Mouse (Mus musculus): ENCODE data around the gene Acta1.

The Acta1 gene

GRCm38 (mm10) chr8:123892586-123893155 is 1.9 kb downstream of the Acta1 start:
- DNase-seq (ENCODE audit: low read depth, low spot score) = no peak
- no peaks in the 10 kb centered on the region for H3K36me3 ChIP-seq (ENCODE audit: control insufficient read depth, insufficient read depth, low read length, poor library complexity, severe bottlenecking)

GRCm38 (mm10) chr8:123891883-123892585 is 2.5 kb downstream of the Acta1 start:
- no peaks in the 10 kb centered on the region for H3K36me3 ChIP-seq (ENCODE audit: control insufficient read depth, insufficient read depth, low read length, poor library complexity, severe bottlenecking)
- no peak for DNase-seq (ENCODE audit: low read depth, low spot score)
- no peaks in the 10 kb centered on the region for H3K27me3 ChIP-seq (ENCODE audit: control insufficient read depth, insufficient read depth, low read length, poor library complexity, severe bottlenecking)

More at GRCm38 (mm10) chr8:123892586-123893155, 1.9 kb downstream of the Acta1 start:
- no peaks in the 10 kb centered on the region for H3K27me3 ChIP-seq (ENCODE audit: control insufficient read depth, insufficient read depth, low read length, poor library complexity, severe bottlenecking)

GRCm38 (mm10) chr8:123891271-123891670 is 3.3 kb downstream of the Acta1 start:
- Histone ChIP-seq H3K27me3 (ENCODE audit: control insufficient read depth, insufficient read depth, low read length, poor library complexity, severe bottlenecking) (no peaks in the 10 kb centered on the region), H3K36me3 (ENCODE audit: control insufficient read depth, insufficient read depth, low read length, poor library complexity, severe bottlenecking) (no peaks in the 10 kb centered on the region)
- no peak for DNase-seq (ENCODE audit: low read depth, low spot score)

- no peak for DNase-seq (ENCODE audit: low read depth, low spot score)
- H3K27me3 ChIP-seq (ENCODE audit: control insufficient read depth, insufficient read depth, low read length, poor library complexity, severe bottlenecking) = no peaks in the 10 kb centered on the region
- no peaks in the 10 kb centered on the region for H3K36me3 ChIP-seq (ENCODE audit: control insufficient read depth, insufficient read depth, low read length, poor library complexity, severe bottlenecking)
Measured at GRCm38 (mm10) chr8:123889797-123890196, 4.8 kb downstream of the Acta1 start.

GRCm38 (mm10) chr8:123887956-123888355 is 6.6 kb downstream of the Acta1 start:
- no peaks in the 10 kb centered on the region for H3K36me3 ChIP-seq (ENCODE audit: control insufficient read depth, insufficient read depth, low read length, poor library complexity, severe bottlenecking)
- DNase-seq (ENCODE audit: low read depth, low spot score) = no peak
- H3K27me3 ChIP-seq (ENCODE audit: control insufficient read depth, insufficient read depth, low read length, poor library complexity, severe bottlenecking) = no peaks in the 10 kb centered on the region

- Histone ChIP-seq H3K27me3 (ENCODE audit: control insufficient read depth, insufficient read depth, low read length, poor library complexity, severe bottlenecking) (no peaks in the 10 kb centered on the region), H3K36me3 (ENCODE audit: control insufficient read depth, insufficient read depth, low read length, poor library complexity, severe bottlenecking) (no peaks in the 10 kb centered on the region)
- no peak for DNase-seq (ENCODE audit: low read depth, low spot score)
Measured at GRCm38 (mm10) chr8:123887163-123887562, 7.4 kb downstream of the Acta1 start.

GRCm38 (mm10) chr8:123884721-123885565 is 9.6 kb downstream of the Acta1 start:
- no peaks in the 10 kb centered on the region for H3K36me3 ChIP-seq (ENCODE audit: control insufficient read depth, insufficient read depth, low read length, poor library complexity, severe bottlenecking)
- no peak for DNase-seq (ENCODE audit: low read depth, low spot score)
- no peaks in the 10 kb centered on the region for H3K27me3 ChIP-seq (ENCODE audit: control insufficient read depth, insufficient read depth, low read length, poor library complexity, severe bottlenecking)

GRCm38 (mm10) chr8:123883094-123883493 is 11.5 kb downstream of the Acta1 start:
- no peaks in the 10 kb centered on the region for H3K36me3 ChIP-seq (ENCODE audit: control insufficient read depth, insufficient read depth, low read length, poor library complexity, severe bottlenecking)
- no peak for DNase-seq (ENCODE audit: low read depth, low spot score)

GRCm38 (mm10) chr8:123882412-123882811 is 12.1 kb downstream of the Acta1 start:
- DNase-seq (ENCODE audit: low read depth, low spot score) = no peak
- Histone ChIP-seq H3K36me3 (ENCODE audit: control insufficient read depth, insufficient read depth, low read length, poor library complexity, severe bottlenecking) (no peaks in the 10 kb centered on the region), H3K27me3 (ENCODE audit: control insufficient read depth, insufficient read depth, low read length, poor library complexity, severe bottlenecking) (no peaks in the 10 kb centered on the region)

More at GRCm38 (mm10) chr8:123883094-123883493, 11.5 kb downstream of the Acta1 start:
- no peaks in the 10 kb centered on the region for H3K27me3 ChIP-seq (ENCODE audit: control insufficient read depth, insufficient read depth, low read length, poor library complexity, severe bottlenecking)

GRCm38 (mm10) chr8:123880821-123881350 is 13.7 kb downstream of the Acta1 start:
- Histone ChIP-seq H3K27me3 (ENCODE audit: control insufficient read depth, insufficient read depth, low read length, poor library complexity, severe bottlenecking) (no peaks in the 10 kb centered on the region), H3K36me3 (ENCODE audit: control insufficient read depth, insufficient read depth, low read length, poor library complexity, severe bottlenecking) (no peaks in the 10 kb centered on the region)
- no peak for DNase-seq (ENCODE audit: low read depth, low spot score)

GRCm38 (mm10) chr8:123880271-123880670 is 14.3 kb downstream of the Acta1 start:
- H3K27me3 ChIP-seq (ENCODE audit: control insufficient read depth, insufficient read depth, low read length, poor library complexity, severe bottlenecking) = no peaks in the 10 kb centered on the region
- DNase-seq (ENCODE audit: low read depth, low spot score) = no peak
- H3K36me3 ChIP-seq (ENCODE audit: control insufficient read depth, insufficient read depth, low read length, poor library complexity, severe bottlenecking) = no peaks in the 10 kb centered on the region

GRCm38 (mm10) chr8:123877865-123878264 is 16.7 kb downstream of the Acta1 start:
- Histone ChIP-seq H3K36me3 (ENCODE audit: control insufficient read depth, insufficient read depth, low read length, poor library complexity, severe bottlenecking) (no peaks in the 10 kb centered on the region), H3K27me3 (ENCODE audit: control insufficient read depth, insufficient read depth, low read length, poor library complexity, severe bottlenecking) (no peaks in the 10 kb centered on the region)

GRCm38 (mm10) chr8:123874324-123874723 is 20.2 kb downstream of the Acta1 start:
- H3K27me3 ChIP-seq (ENCODE audit: control insufficient read depth, insufficient read depth, low read length, poor library complexity, severe bottlenecking) = no peaks in the 10 kb centered on the region
- no peaks in the 10 kb centered on the region for H3K36me3 ChIP-seq (ENCODE audit: control insufficient read depth, insufficient read depth, low read length, poor library complexity, severe bottlenecking)
- DNase-seq (ENCODE audit: low read depth, low spot score) = no peak

More at GRCm38 (mm10) chr8:123877865-123878264, 16.7 kb downstream of the Acta1 start:
- no peak for DNase-seq (ENCODE audit: low read depth, low spot score)

- DNase-seq (ENCODE audit: low read depth, low spot score) = no peak
- H3K27me3 ChIP-seq (ENCODE audit: control insufficient read depth, insufficient read depth, low read length, poor library complexity, severe bottlenecking) = no peaks in the 10 kb centered on the region
- H3K36me3 ChIP-seq (ENCODE audit: control insufficient read depth, insufficient read depth, low read length, poor library complexity, severe bottlenecking) = no peaks in the 10 kb centered on the region
Measured at GRCm38 (mm10) chr8:123873364-123873763, 21.2 kb downstream of the Acta1 start.

- H3K27me3 ChIP-seq (ENCODE audit: control insufficient read depth, insufficient read depth, low read length, poor library complexity, severe bottlenecking) = no peaks in the 10 kb centered on the region
- H3K36me3 ChIP-seq (ENCODE audit: control insufficient read depth, insufficient read depth, low read length, poor library complexity, severe bottlenecking) = no peaks in the 10 kb centered on the region
- no peak for DNase-seq (ENCODE audit: low read depth, low spot score)
Measured at GRCm38 (mm10) chr8:123872048-123872447, 22.5 kb downstream of the Acta1 start.
